Mouse (Mus musculus) gastrocnemius, postnatal 4 days (tissue): ENCODE results near the gene Plekhg2. TPM values are rescaled to one million over a fixed set of nuclear protein-coding genes. Genes with fewer than 3 reads are reported as not detected.
"Not testable (repeated sequence)": the region's sequence is repeated elsewhere in the genome, so short reads cannot be mapped to it uniquely, and the experiment has no call there.

Experiments
- DNase-seq, 2 experiments: peaks; one replicate each; pipeline ENCODE4 v3.0.0; 2021 to 2022; ENCODE audit warnings: low spot score in 2 of 2, mixed read lengths in 2 of 2
- long read RNA-seq, 2 experiments: library from polyadenylated mRNA; stranded (forward); transcript quantifications; one replicate each; pipeline ENCODE4 v2.0.0; 2021
- total RNA-seq, 2 experiments: library from RNA; stranded (reverse); gene quantifications; 2 replicates each; pipeline ENCODE4 v1.2.3; 2021

The Plekhg2 gene
- 10 to 100 TPM; 41.9 to 42.8 TPM for total RNA-seq
- long read RNA-seq, experiment 1, partial matches to known transcripts = 3 of 3 reads
- long read RNA-seq, experiment 1, other reads (novel, unspliced or antisense) = 0 of 3 reads
- long read RNA-seq, experiment 2, partial matches to known transcripts = 8 of 11 reads
- long read RNA-seq, experiment 2, other reads (novel, unspliced or antisense) = 2 of 11 reads

DNA sequence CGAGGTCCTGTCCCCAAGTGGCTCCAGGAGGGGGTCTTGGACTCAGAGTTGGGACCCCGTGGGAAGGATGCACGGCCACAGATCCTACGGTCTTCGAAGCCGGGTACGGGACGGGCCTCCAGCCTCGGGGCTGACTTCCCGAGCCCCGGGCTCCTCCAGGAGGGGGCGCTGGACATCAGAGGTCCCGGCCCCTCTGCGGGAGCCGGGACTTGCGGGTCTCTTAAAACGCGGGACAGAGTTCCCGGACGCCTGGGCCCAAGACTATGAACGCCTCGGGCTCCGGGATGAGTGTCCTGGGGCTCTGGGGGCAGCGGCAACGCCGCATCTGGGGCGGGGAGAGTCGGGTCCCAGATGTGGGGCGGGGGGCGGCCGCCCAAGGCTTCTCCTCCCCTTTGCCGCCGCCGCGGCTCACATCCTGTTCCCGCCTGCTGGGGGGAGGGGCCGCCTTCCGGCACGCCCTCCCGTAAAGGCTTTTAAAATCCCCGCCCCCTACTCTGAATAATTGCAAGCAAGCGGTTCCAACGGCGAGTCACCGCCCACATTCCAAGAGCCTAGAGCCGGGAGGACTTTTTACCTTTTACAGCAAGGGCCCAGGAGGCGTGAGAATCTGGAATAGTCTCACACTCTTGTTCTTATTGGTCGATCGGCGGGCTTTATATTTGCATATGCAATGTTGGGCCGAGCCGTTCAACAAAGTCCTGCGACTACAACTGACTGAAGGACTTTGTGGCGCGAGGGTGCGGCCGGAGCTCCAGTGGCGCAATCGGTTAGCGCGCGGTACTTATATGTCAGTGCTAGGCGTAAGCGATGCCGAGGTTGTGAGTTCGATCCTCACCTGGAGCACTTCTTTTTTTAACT, at the start of gene Plekhg2:
Plekhg2 (minus strand) TSS at position 349 of the 858 bp plus-strand sequence.
- peak; percentile 94 to 96 for DNase-seq

DNA sequence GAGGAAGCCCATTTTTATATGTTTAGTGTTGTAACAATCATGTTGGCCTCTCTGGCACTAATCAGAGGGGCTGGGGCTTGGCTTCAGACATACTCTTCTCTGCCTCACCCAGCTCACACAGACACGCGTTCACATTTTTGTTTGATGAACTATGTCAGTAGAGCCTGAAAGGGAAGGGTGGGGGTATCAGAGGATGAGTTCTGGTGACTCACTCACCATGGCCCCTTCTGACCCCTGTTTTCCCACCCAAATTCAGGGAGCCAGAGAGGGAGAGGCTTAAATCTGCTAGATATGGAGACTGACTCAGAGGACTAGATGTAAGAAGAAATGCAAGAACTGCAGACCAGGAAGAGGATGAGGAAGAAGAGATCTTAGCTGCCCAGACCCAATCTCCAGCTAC, 47.0 kb upstream of the Plekhg2 start:
- no peak for DNase-seq

- DNase-seq = peak in 1 of 2 experiments; percentile 66
Observed at GRCm38 (mm10) chr7:28418096-28418670, 45.8 kb upstream of the Plekhg2 start.

GRCm38 (mm10) chr7:28417368-28417767, 45.0 kb upstream of the Plekhg2 start:
- no peak for DNase-seq

- DNase-seq = no peak
Observed at GRCm38 (mm10) chr7:28412826-28413225, 40.4 kb upstream of the Plekhg2 start.

DNA sequence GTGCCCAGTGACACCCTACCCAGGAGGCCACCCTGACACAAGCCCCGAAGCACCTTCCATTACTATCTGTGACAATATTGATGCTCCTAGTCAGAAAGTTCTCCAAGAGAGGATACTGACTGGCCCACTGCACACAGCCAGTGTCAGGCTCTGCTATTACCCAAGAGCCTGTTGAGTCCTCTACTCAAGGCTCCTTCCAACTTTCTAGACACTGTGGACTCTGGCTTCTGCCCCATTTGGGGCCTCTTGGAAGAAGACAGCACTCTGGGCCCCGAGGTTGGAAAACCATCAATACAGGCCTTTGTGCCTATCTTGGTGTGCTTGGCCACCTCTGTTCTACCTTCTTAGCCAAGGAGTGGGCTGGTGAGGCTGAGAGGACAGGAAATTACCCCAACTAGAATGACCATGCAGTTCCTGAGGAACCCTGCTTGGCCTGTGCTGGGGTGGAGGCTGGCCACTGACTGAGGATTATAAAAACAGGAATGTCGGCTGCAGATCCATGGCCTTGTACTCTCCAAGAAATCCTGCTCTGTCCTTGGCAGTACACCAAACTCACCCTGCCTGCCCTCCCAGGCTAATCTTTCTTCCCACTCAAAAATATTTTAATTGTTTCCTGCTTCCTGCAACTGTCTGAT, 38.6 kb upstream of the Plekhg2 start:
- peak in 1 of 2 experiments; percentile 70 for DNase-seq

DNA sequence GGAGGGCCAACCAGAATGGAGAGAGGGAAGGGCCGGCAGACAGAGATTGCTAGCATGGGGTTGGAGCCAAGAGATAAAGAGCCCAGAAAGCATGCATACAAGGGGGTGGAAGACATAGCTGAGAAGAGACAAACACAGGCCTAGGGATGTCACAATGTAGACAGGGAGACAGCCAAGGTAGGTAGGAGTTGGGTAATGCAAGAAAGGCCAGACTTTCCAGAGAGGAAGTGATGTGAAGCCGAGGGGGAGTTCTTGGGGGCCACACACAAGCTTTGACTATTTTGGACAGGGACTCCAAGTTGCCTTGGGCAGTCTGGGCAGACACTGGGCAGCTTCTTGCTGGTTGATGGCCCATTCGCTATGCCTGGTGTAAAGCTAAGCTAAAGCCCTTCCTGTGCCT, 29.5 kb upstream of the Plekhg2 start:
- DNase-seq = no peak

DNA sequence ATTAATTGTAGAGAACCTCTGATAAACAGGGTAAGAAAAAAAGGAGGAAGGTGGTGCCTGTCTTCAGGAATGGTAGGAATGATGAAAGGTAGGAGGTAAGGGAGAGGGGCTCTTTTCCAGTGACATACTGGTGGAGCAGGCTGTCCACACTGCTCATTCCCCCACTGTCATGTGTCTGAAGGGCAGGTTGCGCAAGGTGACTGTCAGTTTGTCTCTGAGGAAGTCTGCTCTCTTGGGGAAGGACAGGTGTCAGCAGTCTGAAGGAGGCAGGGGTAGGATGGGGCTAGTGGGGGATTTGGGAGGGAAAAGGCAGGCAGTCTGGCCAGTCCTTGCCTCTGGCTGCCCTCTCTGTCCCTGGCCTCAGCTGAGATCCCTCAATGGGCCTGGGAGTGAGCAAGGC, 28.6 kb upstream of the Plekhg2 start:
- no peak for DNase-seq

DNA sequence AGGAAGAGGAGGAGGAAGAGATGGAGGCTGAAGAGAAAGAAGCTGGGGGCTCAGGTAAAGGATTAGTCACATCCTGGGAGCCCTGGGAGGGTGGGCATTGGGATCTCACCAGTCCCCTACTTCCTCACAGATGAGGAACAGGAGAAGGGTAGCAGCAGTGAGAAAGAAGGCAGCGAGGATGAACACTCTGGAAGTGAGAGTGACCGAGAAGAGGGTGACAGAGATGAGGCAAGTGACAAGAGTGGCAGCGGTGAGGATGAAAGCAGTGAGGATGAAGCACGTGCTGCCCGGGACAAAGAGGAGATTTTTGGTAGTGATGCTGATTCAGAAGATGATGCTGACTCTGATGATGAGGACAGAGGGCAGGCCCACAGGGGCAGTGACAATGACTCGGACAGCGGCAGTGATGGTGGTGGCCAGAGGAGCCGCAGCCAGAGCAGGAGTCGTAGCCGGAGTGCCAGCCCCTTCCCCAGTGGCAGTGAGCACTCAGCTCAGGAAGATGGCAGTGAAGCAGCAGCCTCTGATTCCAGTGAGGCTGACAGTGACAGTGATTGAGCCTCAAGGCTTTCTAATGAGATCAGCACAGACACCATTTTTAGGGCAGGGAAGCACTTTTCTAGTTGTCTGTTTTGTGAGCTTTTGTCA, 26.4 kb upstream of the Plekhg2 start:
- no peak for DNase-seq

- no peak for DNase-seq
Observed at GRCm38 (mm10) chr7:28398000-28398399, 25.6 kb upstream of the Plekhg2 start.

GRCm38 (mm10) chr7:28395425-28395824, 23.0 kb upstream of the Plekhg2 start:
- DNase-seq = no peak

DNA sequence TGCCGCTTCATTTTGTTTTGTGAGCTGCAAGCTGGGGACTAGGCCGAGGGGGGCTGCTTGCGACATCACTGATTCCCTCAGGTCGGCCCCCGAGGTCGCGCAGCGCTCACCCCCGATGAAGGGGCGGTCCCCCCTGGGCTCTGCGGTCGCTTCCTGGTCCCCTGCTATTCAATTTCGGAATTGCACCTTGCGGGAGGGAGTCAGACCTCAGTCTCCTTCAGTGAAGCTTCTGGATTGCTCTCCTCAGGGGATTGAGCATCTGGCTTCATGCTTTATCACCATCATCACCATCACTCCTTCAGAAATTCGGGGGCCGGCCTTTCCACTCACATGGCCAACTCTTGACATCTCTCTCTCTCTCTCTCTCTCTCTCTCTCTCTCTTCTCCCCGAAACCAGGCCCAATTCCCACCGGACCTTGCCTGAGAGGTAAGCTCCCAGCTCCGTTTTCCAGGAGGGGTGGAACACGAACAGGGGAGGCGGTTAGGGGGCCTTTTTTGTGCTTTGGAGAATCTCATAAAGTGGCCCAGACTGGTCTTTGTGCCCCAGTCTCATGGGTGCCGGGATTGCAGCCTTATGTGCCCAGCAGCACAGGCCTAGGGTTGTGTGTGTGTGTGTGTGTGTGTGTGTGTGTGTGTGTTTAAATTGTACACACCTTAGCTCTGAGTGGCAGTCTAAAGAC, 21.0 kb upstream of the Plekhg2 start:
- DNase-seq = no peak

- peak; percentile 82 to 94 for DNase-seq
Observed at GRCm38 (mm10) chr7:28392429-28393271, 20.3 kb upstream of the Plekhg2 start, which contains the start of the genes Med29 and Paf1. Gene Med29, minus strand, starts transcription at chr7:28392708. Gene Paf1, plus strand, starts transcription at chr7:28392951.

DNA sequence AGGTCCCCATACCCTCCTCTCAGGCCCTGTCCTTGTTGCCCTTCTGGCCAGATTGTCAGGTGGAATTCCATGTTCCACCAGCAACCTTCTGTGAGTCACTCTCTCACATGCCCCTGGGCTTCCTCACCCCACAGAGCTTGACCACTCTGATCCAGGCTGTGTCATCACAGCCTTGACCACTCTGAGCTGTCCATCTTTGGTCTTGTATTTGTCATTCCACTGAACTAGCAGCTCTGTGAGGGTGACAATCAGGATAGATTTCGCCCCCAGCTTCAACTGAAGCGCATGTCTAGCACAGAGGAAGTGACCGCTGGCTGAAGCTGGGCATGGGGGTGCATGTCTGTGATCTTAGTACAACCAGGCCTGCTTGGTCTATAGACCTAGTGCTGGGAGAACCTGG, 17.9 kb upstream of the Plekhg2 start:
- DNase-seq = no peak

GRCm38 (mm10) chr7:28387384-28387783, 15.0 kb upstream of the Plekhg2 start:
- DNase-seq = not testable (repeated sequence)

DNA sequence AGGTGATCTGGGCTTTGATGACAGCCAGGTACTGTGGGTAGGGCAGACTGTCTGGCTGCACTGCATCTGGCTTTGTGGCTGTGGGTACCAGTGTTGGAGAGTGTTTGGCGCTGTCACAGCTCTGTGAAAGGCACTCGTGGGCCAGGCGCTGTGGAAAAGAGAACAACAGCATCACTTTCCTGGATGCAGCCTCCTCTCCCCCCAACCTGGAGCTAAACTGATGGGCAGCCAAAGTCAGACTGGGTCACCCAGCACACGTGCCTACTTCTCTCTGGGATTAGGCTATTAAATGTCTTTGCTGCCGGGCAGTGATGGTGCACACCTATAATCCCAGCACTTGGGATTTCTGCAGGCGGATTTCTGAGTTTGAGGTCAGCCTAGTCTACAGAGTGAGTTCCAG, 14.5 kb upstream of the Plekhg2 start:
- not testable (repeated sequence) for DNase-seq

DNA sequence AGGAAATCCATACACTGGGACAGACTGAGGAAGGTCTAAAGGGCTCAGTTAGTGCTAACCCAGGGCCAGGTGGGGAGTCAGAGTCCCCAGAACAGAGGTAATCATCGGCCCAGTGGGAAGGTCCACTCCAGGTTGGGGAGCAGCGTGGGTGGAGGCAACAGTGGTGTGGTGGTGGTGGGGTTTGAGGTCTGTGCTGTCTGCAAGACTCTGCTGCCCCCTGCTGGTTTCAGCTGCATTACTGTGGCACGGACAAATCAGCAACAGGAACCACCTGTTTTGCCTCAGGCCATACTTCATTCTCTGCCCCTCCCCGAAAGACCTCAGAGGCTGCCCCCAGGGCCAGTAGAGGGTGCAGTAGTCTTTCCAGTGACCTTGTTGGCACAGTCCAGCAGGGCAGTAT, 14.1 kb upstream of the Plekhg2 start:
- peak; percentile 74 to 88 for DNase-seq

DNA sequence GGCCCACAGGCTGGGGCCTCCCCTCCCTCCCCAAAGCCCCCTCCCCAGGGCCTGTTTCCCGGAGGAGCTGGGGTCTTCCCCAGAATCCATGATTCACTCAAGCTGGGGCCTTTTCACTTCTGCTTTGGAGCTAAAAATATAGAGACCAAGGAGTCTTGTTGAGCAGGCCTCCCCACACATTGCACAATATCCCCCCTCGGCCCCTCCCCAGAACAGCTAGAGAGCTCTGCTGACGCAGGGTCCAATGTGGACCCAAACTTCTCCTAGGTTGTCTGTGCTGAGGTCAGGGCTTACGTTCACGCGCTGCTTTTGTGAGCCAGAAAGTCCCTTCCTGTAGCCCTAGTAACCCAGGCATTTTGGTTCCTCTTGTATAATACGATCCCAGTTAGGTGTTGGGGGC, 13.6 kb upstream of the Plekhg2 start:
- no peak for DNase-seq

DNA sequence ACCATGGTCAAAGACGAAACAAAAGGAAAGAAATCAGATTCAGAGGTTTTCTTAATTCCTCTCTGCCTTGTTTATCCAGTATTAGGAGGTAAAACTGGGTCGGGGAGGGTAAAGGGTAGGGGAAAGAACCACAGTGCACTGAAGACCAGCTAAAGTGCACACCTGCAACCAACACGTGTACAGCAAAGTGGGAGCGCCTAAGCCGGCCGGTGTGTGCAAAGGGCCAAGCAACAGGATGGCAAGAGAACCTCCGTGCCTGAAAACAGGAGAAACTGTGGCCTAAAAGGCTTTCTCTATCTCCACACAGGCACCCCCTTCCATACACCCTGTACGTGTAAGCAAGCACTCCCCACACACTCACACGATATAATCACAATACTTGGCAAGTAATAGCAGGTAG, 12.8 kb upstream of the Plekhg2 start:
- DNase-seq = no peak

DNA sequence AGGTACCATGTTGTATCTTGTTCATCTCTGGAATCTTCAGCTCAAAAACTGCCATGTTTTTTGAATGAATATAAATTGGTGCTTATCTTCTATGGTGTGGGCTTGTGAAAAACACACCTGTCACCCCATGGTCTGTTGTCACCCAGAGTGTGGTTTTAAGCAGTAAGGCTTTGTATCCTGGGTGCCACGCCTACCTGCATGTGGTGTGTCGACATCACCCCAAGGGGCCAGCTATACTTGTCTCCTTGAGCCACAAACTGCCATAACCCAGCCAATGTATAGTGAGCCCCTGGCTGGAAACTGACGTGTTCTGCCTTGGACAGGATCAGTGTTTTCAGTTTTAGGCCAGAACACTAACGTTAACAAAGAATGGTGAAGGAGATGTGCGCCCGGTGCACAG, 11.8 kb upstream of the Plekhg2 start:
- DNase-seq = no peak
